Mouse (Mus musculus) lung, postnatal 0 days (tissue): Measurements from ENCODE around the gene Pcsk4.

Experiments
- CTCF ChIP-seq: IDR thresholded peaks from 2 replicates; pipeline ENCODE4 v1.5.1; 2016; ENCODE audit warnings: antibody characterized with exemption, mild to moderate bottlenecking
- EP300 ChIP-seq: IDR thresholded peaks from 2 replicates; pipeline ENCODE4 v1.6.1; 2016; ENCODE audit warnings: antibody characterized with exemption, mild to moderate bottlenecking, control low read depth

DNA sequence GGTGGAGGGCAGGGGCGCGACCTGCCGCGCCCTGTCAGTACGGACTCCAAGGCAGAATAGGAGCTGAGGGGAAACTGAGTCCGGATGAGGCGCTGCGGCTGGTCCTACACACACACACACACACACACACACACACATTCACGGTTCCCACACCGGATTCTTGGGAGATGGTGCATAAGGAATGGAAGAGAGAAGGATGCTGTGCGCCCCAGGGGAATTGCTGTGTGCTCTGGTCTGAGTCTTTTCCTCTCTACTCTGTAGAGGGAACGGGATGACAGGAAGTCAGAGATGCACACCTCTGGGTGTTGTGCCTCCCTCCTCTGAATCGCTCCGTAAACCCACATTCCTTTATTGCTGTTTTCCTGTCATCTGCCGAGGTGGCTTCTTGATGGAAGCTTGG, 30.0 kb downstream of the Pcsk4 start:
- TF ChIP-seq CTCF (no peak), EP300 (no peak)
